Mouse (Mus musculus): ENCODE data around the gene Cp.
A peak's percentile ranks its signal among the peaks of the same experiment; 100 is the strongest.
"Not testable (repeated sequence)": the region's sequence is repeated elsewhere in the genome, so short reads cannot be mapped to it uniquely, and the experiment has no call there.

Gene Cp

DNA sequence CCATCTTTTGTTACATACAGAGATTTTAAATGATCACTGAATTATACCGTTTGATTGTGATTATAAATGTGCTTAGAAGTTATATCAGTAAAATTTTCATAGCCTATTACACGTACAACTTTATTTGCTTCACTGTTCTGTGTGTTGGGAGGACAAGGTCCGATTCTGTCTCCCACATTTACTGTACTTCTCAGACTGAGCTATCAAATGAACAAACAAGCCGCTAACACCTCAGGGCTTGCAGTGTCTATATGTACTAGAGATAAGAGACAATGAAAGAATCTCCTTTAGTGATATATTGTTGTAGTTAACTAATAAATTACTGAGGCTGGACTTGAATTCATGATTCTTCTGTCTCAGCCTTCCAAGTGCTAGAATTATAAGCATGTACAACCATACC lies 50.4 kb downstream of the Cp start:
- no peak for DNase-seq (ENCODE audit: low spot score in 2 of 2)

DNA sequence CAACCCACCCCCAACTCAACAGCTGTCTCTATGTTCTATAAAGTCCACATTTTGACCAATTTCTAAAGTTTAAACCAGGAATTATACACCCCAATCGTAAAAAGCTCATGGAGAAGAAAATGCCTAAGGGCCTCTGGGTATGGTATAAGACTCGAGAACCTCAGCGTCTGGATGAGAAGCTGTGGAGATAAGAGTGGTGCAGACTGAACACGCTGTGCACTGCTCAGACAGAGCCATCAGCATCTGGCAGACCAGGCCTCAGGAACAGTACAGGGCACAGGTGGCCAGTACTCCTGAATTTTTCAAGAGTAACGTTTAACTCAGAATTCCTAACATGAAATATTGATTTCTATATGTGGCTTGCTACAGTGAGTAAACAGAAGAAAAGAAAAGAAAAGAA lies 50.9 kb downstream of the Cp start:
- DNase-seq (ENCODE audit: low spot score in 2 of 2), result no peak

DNA sequence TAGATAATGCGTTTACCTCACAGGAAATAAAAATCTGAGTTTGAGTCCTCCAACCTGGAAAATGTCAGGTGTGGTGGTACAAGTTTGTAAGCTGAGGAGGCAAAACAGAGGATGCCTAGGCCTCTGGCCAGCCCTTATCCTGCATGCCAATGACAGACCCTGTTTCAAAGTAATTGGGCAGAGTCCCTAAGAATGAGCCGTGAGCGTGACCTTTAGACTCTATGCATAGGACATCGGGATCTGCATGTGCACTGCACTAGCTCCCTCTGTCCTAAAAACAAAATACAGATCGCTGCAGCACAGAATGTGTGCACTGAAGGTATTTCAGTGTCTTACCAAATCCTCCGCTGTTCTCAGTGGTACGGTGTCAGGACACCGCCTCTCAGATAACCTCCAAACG lies 53.6 kb downstream of the Cp start:
- no peak for DNase-seq (ENCODE audit: low spot score in 2 of 2)

DNA sequence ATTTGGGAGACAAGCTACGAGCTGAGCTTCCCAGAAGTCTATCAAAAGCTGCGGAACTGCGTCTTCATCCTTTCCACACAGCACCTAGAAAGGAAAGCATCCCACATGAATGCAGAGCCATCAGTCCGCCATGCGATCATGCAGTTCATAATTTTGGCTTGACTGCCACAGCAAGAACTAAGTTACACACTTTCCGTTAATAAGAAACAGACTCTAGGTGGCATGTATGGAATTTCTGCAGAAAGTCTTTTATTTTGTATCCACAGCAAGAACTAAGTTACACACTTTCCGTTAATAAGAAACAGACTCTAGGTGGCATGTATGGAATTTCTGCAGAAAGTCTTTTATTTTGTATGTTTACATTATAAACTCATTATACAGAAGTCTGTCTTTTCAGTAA lies 54.1 kb downstream of the Cp start:
- DNase-seq (ENCODE audit: low spot score in 2 of 2), result not testable (repeated sequence)

DNA sequence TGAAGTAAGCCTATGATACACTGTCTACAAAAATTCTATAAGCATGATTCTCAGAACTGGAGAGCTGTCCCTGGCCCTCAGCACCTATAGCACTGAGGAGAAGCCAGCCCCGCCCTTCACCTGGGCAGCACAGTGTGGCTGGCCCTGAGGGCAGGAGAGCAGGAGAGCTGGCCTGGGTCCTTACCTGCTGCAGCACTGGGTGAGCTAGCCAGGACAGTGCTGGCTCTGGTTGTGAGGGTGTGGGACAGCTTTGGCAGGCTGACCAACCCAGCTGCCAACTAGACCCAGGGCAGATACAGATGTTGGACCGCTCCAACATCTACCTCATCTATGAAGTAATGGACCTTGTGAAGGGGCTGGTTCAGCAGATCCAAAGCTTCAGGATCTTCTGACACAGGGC lies 57.6 kb downstream of the Cp start:
- DNase-seq (ENCODE audit: low spot score in 2 of 2), result no peak

DNA sequence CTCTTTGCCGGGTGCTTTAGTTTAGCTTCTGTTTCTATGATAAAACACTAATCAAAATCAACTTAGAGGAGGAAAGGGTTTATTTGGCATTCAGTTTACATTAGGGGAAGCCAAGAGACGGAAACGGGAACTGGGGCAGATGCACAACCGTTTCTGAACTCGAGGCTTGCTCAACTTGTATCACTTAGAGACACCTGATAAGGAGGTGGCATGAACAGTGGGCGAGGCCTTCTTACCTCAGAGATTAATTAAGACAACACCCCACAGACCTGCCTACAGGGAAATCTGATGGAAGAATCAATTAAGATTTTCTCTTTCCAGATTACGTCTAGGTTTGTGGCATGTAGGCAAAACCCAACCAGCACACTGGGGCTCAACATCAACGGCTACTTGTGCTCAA lies 61.2 kb downstream of the Cp start:
- DNase-seq (ENCODE audit: low spot score in 2 of 2), result no peak

DNA sequence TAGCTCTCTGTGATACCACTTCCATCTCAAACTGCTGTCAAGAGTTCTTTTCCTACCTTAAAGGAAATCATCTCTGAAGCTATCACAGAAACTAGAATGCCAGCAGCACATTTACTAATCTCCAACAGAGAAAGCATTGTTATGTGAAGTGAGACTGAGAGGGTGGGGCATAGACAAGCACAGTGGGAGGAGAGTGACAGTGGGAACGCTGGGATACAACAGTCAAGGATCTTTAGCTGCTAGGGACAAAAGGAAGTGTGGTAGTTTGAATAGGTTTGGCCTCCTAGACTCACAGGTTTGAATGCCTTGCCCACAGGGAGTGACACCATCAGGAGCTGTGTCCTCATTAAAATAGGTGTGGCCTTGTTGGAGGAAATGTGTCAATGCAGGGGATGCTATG lies 67.0 kb downstream of the Cp start:
- no peak for DNase-seq (ENCODE audit: low spot score in 2 of 2)

DNA sequence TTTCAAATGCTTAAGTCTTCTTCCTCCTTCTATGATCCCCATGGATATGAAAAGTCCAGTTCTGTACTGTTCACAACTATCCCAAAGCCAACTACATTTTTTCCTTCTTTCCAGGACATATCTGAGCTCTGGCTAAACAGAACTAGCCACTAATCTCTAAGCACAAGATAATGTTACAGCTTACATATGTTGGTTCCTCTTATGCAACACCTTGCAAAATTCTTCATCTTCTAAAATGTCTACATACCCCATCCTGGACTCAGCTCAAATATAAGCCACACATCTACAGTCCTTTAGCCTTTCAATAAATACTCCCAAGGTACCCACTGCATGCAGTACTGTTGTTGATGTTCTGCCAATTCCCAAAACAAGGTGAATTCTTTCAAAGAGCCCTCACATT lies 69.6 kb downstream of the Cp start:
- DNase-seq (ENCODE audit: low spot score in 2 of 2), result no peak

DNA sequence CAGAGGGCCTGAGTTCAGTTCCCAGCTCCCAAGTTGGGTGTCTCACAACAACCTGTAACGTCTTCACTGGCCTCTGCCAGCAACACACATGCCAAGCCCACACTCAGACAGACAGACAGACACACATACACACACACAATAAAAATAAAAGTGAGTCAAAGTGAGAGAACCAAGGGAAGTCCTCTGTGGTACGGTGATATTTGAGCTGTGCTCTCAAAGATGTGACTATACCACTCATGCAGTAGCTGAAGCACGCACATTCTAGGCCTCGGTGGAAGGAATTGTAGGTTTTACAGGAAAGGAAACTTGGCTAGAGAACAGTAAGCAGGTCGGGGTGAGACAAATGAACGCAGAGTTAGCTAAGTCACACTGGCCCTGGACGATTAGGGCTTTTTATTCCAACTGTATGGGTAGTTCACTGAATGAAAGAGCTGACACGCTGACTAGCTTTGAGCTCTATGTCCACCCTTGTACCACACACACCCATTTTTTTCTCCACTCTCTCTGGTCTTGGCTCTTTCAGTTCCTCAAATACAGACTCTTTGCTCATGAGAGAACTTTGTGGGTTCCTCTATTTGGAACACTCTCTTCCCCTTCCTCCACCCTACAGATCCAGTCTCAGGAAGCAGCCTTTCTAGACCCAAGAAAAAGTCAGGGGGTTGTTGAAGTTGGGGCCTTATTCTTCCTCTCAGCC lies 70.3 kb downstream of the Cp start:
- no peak for DNase-seq (ENCODE audit: low spot score in 2 of 2)

DNA sequence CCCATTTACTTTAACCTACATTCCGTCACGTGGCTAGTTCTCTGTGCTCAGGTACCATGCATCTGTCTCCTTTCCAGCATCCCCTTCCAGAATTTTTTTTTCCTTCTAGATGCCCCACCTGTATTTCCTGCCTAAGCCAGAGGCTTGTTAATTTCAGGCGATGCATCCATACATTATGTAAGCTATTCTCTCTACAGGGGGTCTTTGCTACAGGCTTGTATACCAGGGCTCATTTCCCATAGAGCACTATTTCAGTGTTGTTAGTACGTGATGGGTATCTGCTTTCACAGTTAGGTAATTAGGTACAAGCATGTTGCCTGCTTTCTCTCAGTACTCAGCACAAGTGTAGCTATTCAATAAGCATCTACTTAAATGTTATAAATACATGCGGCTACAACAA lies 70.9 kb downstream of the Cp start:
- DNase-seq (ENCODE audit: low spot score in 2 of 2), result no peak

DNA sequence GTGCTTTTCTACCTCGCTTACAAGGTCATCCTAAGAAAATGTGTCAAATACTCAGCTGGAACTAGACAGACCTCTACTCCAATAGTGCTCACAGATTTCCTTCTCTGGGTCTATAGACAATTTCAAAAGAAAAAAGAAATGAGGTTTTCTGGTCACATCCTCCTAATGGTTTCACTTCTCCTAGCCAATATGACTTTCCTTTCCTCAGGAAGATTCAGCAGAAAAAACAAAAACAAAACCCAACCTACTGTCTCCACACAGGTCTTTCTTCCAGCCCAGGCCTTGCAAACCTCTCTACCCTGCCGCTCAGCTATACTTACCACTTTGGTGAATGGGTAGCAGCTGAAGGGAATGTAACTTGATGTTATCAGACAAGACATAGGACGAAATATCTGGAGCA lies 71.8 kb downstream of the Cp start:
- DNase-seq (ENCODE audit: low spot score in 2 of 2), result no peak

DNA sequence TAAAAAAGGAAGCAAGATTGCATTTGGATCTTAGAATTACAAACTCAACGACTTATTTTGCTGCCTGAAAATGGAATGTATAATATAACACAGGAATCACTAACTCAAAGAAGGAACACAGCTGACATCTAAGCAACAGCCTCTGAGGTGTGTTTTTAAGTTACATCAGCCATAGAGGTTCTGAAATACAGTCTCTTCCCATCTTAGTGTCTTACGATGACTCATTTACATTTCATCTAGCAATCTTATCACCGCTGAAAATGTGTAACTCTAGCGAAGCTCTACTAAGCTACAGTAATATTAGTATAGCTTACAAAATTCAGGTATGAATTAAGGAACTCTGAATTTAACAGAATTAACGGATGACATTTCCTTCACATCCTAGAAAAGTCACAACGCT lies 74.0 kb downstream of the Cp start:
- DNase-seq (ENCODE audit: low spot score in 2 of 2), result no peak

DNA sequence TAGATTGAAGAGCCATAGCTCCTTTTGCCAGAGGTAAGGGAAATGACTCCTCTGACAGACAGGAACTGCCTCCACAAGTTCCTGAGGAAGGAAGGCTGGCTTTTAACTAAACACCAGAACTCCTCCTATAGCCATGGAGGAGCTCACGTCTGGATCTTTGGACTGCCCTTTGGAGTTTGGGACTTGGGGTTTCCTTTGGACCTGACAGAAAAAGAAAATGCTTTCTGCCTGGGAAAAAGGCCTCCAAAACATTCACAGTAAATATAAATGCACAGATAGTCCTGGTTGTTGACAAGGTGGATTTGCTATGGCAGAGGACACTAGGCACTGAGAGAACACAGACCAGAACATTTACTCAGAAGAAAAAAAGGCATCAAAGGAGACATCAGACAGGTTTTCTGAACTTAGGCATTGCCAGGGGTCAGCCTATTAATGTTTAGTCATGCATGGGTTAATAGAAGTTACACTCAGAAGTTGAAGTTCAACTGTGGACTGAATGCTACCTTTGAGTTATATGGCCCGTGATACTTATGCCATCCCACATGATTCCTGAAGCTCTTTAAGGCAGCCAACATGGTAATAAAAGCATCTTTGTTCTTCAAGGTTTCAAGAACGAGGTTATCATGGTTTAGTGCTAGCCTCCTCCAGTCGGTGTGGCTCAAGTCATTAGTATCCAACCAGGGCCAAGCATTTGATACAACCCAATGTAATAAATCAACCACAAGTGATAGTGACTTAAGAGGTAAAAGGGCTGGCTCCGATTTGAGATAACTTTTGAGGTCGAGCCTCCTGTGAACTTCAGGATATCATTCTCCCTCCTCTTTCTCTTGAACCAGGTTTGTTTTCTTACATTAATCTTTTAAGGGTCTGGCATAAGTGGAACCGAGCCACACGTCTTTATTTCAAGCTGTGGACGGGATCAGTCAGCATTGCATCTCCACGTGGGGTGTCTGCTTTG lies 77.2 kb downstream of the Cp start:
- DNase-seq (ENCODE audit: low spot score in 2 of 2), result no peak

DNA sequence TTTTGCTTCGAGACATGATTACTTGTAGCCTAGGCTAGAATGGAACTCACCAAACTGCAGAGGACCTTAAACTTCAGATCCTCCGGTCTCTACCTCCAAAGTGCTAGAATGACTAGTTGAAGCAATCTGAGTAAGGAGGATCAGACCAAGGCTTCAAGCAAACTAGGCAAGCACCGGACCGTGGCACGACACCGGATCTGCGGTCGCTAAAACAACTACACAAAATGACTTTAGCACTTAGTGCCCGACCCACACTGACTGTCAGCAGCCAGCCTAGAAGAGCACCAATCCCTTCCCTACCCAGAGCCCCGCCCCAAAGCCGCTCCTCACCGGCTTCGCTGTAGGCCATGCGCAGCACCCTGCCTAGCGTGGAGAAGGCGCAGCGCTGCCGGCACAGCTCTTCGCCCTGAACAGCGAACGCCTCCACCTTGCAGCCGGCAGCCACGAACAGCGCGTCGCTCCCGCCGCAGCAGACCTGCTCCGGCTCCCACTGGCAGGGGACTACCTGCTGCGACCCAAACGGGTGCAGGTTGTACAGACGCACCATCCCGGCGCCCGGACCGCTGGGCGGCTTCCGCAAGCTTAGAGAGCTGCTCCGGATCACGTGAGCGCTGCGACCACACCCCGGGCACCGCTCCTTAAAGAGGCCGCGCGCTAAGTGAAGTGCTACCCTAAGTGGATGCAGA lies 78.0 kb downstream of the Cp start, which contains the start of gene Hps3:
Hps3 (minus strand) TSS at position 597 of the 686 bp plus-strand sequence.
- DNase-seq (ENCODE audit: low spot score in 2 of 2), result peak; percentile 89 to 92

DNA sequence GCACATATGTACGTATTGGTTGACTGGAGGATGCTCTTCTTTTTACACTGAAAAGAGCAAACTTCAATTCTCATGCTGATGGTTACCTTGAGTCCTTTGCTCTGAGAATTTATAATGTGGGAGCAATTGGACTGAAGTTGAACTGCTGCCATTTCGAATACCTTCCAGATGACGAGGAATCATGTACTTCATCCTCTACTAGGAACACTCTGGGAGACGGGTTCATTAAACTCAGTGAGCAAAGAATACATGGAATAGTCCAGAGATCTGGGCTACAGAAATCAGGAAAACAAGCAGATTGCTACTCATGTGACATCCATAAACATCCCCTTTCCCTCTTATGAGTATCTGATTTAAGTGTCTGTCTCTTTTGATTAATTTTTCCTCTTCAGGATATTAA lies 79.2 kb downstream of the Cp start:
- no peak for DNase-seq (ENCODE audit: low spot score in 2 of 2)

DNA sequence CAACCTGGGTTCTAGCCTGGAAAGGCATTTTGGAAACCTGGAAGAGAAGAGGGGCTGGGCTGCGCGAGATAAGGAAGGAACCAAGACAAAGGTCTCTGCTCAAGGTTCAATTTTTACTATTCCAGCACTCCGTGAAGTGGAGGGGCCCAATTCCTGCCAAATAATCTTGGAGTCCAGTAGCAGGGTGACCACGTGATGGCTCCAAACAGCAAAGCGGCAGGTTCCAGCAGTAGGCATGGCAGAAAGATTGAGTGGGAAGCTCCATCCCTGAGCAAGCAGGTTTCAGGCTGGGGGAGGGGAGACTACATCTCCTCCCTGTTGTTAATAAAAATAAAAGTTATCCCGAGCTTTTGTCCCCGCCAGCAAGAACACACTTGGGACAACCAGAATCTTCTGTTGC lies 84.6 kb downstream of the Cp start:
- not testable (repeated sequence) for DNase-seq (ENCODE audit: low spot score in 2 of 2)

DNA sequence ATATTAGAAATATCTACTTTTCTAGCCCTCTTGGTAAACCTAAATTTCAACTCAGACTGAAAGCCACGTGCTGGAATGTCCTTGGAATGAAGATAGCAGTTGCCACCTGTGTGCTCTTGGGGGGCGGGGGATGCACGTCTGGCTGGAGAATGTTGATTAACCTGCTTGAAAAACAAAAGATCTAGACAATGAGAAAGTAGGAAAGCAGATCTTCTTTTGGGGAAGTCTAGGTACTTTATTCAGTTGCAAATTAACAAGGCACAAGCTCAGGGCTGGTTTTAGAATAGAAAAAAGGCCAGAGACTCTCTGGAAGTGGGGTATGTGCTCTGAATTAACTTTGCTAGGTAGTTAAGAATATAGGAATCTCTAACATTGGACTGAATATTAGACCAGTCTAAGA lies 87.9 kb downstream of the Cp start:
- not testable (repeated sequence) for DNase-seq (ENCODE audit: low spot score in 2 of 2)

DNA sequence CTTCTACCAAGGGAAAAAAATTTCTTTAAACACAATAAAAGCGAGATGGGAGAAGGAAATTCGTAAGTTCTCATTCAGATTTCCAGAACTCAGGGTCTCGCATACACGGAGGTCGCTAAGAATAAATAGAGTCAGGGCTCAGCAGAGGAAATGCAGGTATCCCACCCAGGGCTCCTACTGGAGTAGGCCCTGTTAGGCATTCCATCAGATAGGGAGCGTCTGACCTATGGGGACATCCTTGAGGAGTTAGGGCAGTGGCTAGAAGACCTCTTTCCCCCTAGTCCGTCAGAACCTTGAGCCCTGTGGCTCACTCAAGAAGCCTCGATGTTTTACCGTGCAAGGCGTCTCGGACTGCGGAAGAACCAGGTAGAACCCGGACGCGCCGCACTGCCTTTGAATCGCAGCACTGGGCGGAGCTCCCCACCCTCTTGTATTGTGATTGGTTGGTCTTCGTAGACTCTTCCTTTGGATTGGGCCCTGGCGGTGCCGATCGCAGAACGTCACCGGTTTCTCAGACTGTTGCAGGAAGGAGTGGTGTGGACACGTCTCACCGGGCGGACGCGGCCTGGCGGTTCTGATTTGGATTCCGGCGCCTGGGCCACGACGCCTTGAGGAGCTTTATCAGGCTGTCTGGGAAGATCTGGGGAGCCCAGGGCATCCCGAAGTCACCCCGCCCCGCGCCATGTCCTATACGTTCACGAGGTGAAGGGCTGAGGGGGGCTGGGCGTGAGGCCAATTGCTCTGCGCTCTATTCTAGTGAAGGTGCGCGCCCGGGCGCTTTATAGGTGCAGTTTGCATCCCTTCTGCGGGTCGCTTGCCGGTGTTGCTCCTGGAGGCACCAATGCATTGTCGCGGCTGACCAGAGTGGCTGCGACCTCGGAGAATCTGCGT lies 100.7 kb downstream of the Cp start, which contains the start of gene Hltf:
Hltf (plus strand) TSS at position 506 of the 891 bp plus-strand sequence.
- peak; percentile 95 to 98 for DNase-seq (ENCODE audit: low spot score in 2 of 2)

DNA sequence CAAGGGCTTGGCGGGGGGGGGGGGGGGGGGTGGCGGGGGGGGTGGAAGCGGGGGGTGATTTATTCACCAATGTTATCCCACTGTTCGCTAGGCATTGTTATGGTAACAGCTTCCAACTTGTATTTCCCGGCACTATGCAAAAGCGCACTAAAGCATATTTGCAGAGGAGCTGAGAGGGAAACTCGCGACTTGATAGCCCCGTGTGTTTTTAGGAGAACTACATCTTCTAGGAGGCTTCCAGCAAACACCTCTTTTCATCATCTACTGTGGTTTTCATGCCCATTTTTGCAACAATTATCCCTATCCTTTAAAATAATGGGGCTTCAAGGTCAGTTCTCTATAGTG lies 101.3 kb downstream of the Cp start:
- DNase-seq (ENCODE audit: low spot score in 2 of 2), result peak in 1 of 2 experiments; percentile 3

Measured in frontal cortex, postnatal 36 days (tissue).